Mouse (Mus musculus) lung, postnatal 10 days (tissue): Measurements from ENCODE around the gene Kcnip1.

Source experiments
- DNase-seq: peaks from one replicate; pipeline ENCODE4 v3.0.0; 2021

Kcnip1 gene

DNA sequence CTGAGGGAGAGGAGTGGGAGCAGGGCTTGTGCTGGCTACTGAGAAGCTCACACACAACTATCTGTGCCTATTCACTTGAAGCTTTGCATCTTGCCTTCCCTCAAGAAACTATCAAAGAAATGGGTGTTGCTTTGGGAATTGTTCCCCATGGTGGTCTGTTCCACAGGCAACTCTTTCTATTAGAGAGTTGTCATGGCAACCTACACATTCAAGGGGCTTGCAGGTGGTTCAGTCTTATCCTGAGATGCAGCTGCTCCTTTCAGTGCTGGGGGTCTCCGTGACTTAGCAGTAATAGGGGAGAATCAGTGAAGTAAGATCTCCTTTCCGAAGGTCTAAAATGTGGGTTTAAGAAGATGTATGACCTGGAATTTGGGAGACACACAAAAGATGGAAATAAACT lies 102.6 kb downstream of the Kcnip1 start:
- DNase-seq = no peak

DNA sequence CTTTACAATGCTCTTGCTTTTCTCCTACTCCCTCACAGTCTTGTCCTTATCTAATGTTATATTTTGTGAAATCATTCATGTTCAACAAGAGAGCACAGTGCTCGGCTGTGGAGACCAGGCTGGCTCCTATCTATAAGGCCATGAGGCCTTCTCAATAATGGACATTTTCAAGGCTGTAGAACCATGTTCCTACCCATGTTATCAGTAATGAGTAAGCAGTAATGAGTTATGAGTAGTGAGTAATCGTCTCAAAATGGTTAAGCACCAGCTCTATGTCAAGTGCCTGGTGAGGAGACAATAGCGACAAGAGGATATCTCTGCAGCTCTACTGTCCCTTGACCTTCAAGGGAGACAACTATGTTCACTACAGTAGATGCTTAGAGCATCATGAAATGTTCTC lies 105.3 kb downstream of the Kcnip1 start:
- DNase-seq = no peak

DNA sequence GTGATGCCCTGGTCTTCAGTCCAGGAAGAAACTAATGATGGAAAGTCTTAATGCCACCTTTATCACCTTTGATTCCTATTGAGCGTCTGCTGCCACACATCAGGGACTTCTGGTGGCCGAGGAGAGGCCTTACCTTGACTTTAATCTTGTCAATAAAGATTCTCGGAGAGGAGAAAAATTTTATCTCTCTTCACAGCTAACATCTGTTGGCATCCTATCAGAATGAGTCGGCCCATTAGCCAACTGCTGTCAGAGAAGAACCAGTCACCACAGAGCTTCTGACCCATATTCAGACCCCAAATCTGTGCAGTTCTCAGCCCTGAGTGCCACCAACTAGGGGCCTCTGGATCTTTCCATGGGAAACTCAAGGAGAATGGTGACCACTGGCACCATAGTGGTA lies 107.0 kb downstream of the Kcnip1 start:
- no peak for DNase-seq

DNA sequence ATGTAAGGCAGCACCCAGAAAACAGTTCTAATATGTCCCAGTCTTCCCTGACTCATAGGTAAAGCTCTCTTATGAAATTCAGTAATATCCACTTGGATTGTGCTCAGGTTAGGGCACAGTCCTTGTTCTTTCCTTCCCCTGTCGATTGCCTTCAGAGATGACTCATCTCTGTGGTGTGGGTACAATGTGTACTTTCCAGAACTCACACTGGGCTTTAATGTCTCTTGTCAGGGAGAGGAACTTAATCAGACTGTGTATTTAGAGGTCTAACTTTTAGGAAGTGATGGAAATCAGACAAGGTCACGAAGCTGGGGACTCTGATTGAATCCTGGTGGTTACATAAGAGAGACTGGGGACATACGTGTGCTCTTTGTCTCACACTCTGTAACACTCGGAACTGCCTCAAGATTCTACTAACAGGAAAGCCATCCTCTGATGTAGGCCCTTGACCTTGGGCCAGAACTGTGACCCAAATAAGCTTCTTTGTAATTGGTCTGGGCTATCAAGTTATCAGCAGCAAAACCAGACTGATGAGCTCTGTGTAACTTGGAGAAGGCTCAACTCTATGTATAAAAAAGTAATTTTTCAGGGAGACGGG lies 110.1 kb downstream of the Kcnip1 start:
- DNase-seq = no peak

GRCm38 (mm10) chr11:33874925-33875324 lies 118.0 kb downstream of the Kcnip1 start:
- DNase-seq = no peak

GRCm38 (mm10) chr11:33873071-33873781 lies 119.7 kb downstream of the Kcnip1 start:
- DNase-seq = peak; percentile 80

DNA sequence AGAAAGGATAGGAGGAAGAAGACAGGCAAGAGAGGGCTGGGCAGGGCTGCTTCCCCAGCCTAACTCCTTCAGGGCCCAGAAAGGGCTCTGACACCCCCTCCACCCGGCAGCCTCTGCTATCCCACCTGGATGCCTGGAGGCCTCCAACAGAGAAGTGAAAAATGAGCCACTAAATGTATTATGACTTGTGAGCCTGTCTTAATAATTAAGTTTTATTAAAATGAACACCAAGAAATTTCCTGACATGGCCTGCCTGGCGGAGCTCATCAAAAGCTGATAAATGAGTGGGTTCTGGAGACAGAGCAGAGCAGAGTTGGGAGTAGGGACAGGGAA lies 120.3 kb downstream of the Kcnip1 start:
- DNase-seq = no peak

- DNase-seq = peak; percentile 76
Measured at GRCm38 (mm10) chr11:33871998-33872715, 120.8 kb downstream of the Kcnip1 start.

DNA sequence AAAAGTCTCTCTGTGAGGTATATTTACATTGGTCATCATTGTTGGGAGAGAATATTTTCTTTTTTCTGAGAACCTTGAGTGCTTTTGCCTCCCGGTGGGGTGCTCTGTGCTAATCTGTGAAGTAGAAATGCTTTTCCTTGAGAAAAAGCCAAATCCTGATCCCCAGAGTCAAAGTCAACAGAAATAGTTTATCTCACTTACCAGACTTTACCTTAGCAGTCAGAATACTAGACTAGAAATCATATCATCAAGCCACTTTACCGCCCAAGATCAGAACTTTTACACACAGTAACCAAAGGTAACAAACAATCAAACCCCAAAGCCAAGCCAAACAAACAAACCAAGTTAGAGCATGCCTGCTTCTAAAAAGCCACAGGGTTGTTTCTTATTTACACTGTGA lies 122.7 kb downstream of the Kcnip1 start:
- DNase-seq = no peak

GRCm38 (mm10) chr11:33869559-33869958 lies 123.4 kb downstream of the Kcnip1 start:
- no peak for DNase-seq

- DNase-seq = no peak
Measured at GRCm38 (mm10) chr11:33866775-33867174, 126.2 kb downstream of the Kcnip1 start.

GRCm38 (mm10) chr11:33864245-33864644 lies 128.7 kb downstream of the Kcnip1 start:
- DNase-seq = no peak

GRCm38 (mm10) chr11:33861823-33862222 lies 131.1 kb downstream of the Kcnip1 start:
- no peak for DNase-seq

DNA sequence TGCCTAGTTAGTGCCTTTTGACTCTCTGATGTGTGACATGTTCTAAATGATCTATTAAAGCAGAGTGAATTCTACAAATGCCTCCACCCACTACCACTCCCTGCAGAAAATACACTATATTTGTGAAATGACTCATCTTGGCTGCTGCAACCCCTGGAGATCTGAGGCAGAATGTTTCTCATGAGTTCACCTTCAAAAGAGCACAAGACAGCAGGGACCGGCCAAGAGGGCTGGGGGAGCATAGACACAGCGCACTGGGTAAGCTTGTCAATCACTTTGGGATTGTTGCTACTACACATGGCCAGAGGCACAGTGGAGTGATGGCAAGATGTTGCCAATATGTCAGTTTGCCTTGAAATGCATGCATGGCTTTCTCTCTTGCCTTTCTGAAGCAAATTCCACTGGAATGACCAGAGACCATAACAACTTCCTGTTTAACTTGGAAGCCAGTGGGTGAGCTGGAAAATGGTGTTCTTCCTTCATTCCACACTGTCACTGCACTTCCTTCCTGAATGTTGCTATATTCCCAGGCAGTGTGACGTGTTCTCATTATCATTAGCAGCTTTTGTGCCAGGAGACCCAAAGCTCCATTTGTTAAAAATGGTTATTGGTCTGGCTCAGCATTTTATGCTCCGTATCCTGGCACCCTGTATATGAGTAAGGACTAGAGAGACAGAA lies 131.9 kb downstream of the Kcnip1 start:
- DNase-seq = peak; percentile 19

DNA sequence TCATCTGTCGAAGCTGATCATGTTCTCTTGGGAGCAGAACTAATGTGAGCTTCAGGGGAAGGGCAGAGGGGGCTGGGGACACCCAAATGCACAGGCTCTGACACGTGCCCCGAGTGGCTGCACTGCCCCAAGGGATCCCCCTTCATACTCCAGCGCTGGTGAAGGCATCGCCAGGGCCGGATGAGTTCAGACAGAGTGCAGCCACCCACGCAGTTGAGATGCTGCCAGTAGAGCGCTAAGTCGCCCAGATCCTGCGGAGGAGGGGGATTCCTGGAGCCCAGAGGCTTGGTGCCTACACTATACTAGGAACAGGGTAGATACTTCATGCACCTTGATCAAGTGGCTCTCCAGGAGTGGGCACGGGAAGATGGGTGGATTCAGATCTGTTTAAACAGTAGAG lies 143.3 kb downstream of the Kcnip1 start:
- DNase-seq = peak; percentile 69

- DNase-seq = no peak
Measured at GRCm38 (mm10) chr11:33848685-33849084, 144.3 kb downstream of the Kcnip1 start.

DNA sequence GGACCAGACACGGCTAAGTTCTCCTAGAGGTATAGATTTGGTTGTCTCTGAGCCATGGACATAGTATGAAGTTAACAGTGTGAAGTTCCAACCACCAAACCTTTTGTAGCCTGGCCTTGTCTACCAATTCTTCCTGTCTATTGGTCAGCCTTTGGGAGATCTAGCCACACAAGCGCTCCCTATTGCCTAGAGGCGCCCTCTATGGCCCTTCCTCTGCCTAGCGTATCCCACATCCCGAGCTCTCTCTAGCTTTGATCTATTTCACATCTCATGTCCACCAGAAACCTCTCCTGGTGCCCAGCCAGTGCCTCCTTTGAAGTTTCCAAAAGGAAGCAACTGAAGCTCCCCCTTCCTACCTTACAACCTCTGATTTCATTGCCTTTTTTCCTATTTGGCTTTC lies 147.0 kb downstream of the Kcnip1 start:
- DNase-seq = no peak

GRCm38 (mm10) chr11:33843294-33843864 lies 149.6 kb downstream of the Kcnip1 start:
- DNase-seq = no peak

- no peak for DNase-seq
Measured at GRCm38 (mm10) chr11:33839049-33839448, 153.9 kb downstream of the Kcnip1 start.

DNA sequence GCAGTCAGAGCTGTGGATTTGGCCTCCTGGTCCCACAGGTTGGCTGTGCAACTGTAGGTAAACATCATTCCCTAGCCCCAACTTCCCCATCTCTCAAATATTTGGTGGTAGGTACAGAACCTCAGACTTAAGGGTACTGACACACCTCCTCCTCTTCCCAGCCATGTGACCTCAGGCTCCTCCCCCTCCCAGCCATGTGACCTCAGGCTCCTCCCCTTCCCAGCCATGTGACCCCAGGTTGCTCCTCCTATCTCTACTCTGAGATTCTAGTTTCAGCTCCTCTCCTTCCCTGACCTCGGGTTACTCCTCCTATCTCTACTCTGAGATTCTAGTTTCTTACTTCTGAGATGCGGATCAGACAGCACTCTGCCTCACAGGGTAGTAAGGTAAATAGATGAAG lies 163.2 kb downstream of the Kcnip1 start:
- no peak for DNase-seq

GRCm38 (mm10) chr11:33827829-33828206 lies 165.1 kb downstream of the Kcnip1 start:
- no peak for DNase-seq

DNA sequence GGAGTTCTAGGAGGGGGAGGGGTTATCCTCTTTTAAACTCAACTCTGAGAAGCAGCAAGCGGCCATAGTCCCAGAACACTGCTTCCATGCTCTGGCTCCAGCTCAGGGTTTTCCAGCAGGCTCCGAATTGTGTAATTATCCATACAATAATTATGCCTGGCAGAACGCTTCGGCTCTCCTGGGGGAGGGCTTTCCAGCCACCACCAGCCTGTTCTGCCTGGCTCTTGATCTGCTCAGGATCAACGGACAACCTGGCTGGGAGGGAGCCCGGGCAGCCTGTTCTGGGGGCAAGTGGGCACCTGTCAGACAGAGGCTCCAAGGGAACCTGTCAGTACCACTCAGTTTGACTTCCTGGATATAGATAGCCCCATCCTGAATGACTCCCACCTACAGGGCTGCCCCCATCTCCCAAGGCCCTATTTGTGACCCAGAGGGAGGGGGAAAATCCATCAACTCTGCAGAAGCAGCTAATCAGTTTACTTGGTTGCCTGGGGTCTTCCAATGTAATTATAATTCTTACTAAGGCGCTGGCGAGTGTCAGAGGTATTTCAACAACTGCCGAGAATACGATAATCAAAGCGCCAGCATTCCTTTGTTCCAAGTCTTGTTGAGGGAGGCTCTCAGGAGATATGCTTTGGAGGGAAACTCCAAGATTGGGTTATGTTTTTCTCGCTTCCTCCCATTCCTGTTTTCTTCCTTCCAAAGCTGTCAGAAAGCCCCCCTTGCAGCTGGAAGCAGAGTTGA lies 165.7 kb downstream of the Kcnip1 start:
- DNase-seq = no peak

DNA sequence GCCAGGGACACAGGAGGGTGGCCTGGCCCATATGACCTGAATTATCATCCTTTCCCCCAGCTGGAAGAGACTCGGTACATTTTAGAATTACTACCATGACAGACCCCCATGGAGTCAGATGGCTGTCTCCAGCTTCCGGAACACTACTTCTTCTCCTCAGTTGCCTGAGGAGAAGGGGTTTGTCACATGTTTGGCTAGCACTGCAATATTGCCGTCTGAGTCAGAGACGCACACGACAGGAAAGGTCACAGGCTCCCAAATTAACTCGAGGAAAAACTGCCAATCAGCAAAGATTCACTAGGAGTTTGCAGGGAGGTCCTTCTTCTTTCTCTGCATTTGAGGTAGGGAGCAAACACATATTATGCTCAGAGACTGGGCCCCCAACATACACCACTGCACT lies 168.2 kb downstream of the Kcnip1 start:
- no peak for DNase-seq
